Mouse (Mus musculus): ENCODE results near the gene Eefsec.

- TF ChIP-seq POLR2A (IDR thresholded peaks at IDR 0.05; ENCODE audit: borderline replicate concordance, extremely low read depth, insufficient read depth, insufficient read length, poor library complexity, severe bottlenecking) (no peak), CTCF (IDR thresholded peaks at IDR 0.05; ENCODE audit: borderline replicate concordance, extremely low read depth, insufficient read depth, insufficient read length) (no peak)
Observed at GRCm38 (mm10) chr6:88236513-88236912, 209.8 kb downstream of the Eefsec start.
